Mouse (Mus musculus) brain, embryonic 14.5 days (tissue): Measurements from ENCODE around the gene Zscan18. TPM values are rescaled to one million over a fixed set of nuclear protein-coding genes. Genes with fewer than 3 reads are reported as not detected.
"Not testable (repeated sequence)": the region's sequence is repeated elsewhere in the genome, so short reads cannot be mapped to it uniquely, and the experiment has no call there.

Experiments used
- DNase-seq: peaks from one replicate; pipeline ENCODE4 v3.0.0-alpha.2; 2011; ENCODE audit warnings: low read depth
- CTCF ChIP-seq: fragments of 200-500 bp; IDR thresholded peaks from 2 replicates; pipeline ENCODE4 v1.5.1; 2012; ENCODE audit warnings: inconsistent platforms, mild to moderate bottlenecking, moderate library complexity, borderline replicate concordance; ENCODE audit not compliant: insufficient read depth, insufficient read length; ENCODE audit errors: extremely low read depth
- POLR2A ChIP-seq: fragments of 200-500 bp; IDR thresholded peaks from 2 replicates; pipeline ENCODE4 v1.6.1; 2012; ENCODE audit warnings: mild to moderate bottlenecking, inconsistent platforms, borderline replicate concordance; ENCODE audit not compliant: poor library complexity, insufficient read depth, insufficient read length, severe bottlenecking; ENCODE audit errors: extremely low read depth
- polyA plus RNA-seq: library from polyadenylated mRNA; depleted of rRNA; stranded (reverse); fragments of >200 nt; gene quantifications from 2 replicates; pipeline ENCODE4 v1.2.3, GENCODE M21; 2012; rRNA removed

Zscan18 gene
- 21.8 and 25.6 TPM in 2 replicates for polyA plus RNA-seq

- peak; percentile 96 for DNase-seq
- TF ChIP-seq CTCF = no peak
- TF ChIP-seq POLR2A = peak; percentile 49; the same call in 1 of the 2 replicates
These were observed at the start of gene Zscan18 for GRCm38 (mm10) chr7:12802866-12803726. Gene Zscan18, minus strand, starts transcription at chr7:12803635.

DNA sequence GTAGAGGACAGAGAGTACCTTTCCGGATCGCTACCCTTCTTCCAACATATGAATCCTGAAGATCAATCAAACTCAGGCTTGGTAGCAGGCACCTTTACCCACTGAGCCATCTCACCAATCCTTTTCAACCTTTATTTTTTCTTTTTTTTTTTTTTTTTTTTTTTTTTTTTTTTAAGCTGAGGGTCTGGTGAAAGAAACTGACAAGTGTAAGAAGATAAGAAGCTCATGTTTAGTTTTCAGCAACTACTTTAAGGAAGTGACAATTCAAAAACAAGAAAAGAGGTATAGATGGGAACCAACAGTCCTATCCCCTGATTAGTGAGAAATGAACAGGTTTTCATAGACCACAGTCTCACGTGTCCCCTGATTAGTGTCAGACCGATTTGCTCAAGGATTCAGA, 32.3 kb upstream of the Zscan18 start:
- no peak for DNase-seq
- TF ChIP-seq POLR2A = no peak
- TF ChIP-seq CTCF = no peak

GRCm38 (mm10) chr7:12835193-12835671, 31.8 kb upstream of the Zscan18 start:
- DNase-seq = peak; percentile 43
- TF ChIP-seq POLR2A = no peak
- TF ChIP-seq CTCF = no peak

DNA sequence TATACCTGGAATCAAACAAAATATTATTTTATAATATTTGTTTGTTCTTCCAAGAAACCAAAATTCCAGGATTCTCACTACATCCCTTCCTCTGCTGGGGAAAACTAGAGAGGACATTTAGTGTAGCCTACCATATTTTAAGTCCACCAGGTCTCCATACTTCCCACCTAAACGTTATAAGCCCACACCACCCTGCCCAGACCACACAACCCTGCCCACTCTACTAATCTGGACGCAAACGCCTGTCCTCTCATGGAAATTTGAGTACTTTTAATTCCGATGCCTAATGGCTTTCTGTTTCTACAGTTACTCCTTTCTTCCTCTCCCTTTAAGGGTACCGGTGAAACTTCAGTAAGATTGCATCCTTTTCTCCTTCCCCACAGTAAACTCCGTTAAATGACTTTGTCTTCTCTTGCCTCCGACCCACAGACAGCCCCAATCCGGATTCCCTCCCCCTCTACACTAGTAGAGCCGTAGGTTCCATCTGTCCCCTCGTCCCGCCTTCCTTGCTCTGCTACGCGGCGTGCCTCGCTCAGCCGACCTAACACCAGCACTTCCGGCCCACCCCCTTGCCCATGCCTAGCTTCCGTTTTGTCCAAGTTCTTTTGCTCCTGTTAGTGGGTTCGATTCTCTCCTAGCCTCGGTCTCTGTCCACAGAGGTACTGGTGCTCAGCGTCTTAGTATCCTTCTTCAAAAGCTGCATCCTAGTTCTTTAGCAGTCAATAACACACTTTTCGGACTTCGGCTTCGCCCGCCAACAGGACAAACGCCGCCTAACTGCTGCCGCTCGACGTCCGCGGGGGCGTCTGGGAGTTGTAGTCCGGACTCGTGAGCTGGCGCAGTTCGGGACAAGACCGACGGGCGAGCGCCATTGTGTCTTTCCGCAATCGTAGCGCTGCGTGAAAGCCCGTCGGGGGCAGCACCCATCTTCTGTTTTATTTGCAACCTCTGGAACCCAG, 31.0 kb upstream of the Zscan18 start, which contains the start of gene Zfp110:
TSS of gene Zfp110 (plus strand) at position 600 of the 959 bp plus-strand sequence.
- DNase-seq = peak; percentile 96
- TF ChIP-seq POLR2A (peak; percentile 64; the same call in 1 of the 2 replicates), CTCF (no peak)

DNA sequence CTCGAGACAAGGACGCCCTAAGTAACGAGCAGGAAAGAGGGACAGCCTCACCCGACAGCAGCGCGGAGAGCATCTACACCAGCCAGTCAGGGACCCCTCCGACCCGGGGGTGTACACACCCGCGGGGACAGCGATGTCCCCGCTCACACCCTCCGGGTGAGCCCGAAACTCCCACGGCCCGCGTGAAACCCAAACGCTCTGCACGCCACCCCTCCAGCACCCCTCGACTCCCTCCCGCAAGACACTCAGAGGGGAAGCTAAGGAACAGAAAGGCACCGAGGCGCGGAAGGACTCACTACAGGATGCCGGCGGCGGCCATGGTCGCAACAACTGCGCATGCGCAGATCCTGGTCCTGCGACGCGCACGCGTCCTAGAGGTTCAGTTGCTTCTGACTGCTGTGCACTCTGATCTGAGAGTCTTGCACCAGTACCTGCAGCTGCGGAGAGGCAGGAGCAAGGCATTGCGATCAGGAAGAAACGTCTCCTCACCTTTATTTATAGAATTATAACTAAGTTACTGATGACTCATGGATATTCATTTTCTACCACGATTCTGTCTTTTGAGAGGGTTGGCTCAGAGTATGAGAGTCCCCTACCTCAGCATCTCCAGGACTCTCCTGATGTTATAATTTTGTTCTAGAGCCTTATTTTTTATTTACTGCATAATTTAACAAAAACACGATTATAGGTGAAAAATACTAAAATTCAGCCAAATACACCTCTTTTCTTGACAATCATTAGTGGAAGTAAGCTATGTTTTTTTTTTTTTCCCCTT, 15.3 kb upstream of the Zscan18 start, which contains the start of gene Zfp329:
TSS of gene Zfp329 (minus strand) at position 338 of the 775 bp plus-strand sequence.
- peak; percentile 97 for DNase-seq
- TF ChIP-seq CTCF (no peak), POLR2A (peak; percentile 86; the same call in 1 of the 2 replicates)

GRCm38 (mm10) chr7:12815566-12815965, 12.1 kb upstream of the Zscan18 start:
- no peak for DNase-seq
- TF ChIP-seq POLR2A (no peak), CTCF (no peak)

DNA sequence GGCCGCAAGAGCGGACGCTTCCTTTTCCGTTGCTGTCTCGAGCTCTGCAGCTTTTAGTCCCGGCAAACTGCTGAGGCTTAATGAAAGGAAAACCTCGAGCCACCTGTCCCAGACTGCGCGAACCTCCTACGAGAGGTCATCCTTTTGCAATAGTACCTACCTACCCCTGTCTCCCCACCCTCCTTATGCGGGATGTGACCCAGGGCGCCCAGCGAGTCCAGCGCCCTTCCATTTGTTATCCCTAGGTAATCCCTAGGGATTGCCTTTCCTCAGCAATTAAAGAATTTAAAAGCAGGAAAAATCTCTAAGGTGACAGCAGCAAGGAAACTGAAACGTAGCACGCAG, 264 bp upstream of the Zscan18 start:
- TF ChIP-seq POLR2A = no peak
- TF ChIP-seq CTCF = no peak
- DNase-seq = no peak

DNA sequence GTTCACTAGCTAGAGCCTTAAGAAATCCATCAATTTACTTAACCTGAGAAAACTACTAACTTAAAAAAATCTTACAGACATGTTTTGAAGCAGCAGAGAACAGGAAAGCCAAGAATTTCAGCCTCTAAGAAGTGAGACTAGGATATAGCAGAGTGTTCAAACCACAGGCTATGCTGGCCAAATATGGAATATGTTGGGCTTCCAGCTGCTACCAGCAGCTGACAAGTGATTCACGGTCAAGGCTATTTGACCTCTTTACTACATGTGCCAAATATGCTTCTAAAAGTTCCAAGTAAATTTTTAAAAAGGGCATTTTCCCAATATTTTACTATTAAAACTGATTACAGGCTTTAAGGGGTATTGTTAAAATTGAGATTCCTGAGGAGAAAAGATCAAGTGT, 3.9 kb downstream of the Zscan18 start:
- no peak for DNase-seq
- TF ChIP-seq CTCF (no peak), POLR2A (no peak)

- TF ChIP-seq POLR2A (no peak), CTCF (no peak)
- no peak for DNase-seq
These were observed 5.5 kb downstream of the Zscan18 start for GRCm38 (mm10) chr7:12797971-12798370.

DNA sequence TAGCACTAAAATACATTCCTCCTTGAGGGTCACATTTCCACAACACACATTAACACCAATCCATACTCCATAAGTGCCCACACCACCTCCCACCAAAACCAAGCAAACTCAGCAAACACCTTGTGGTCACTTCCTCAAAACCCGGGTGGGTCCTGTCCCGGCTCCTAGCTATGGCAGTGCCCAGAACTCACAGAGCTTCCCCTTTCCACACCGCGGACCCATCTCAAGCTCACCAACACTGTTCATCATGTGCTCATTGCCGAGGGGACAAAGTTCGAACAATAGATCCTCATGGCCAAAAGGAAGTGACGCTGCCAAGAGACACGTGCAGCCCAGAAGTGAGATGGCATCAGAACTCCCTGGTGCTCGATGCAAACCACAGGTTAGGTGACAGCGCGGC, 10.8 kb downstream of the Zscan18 start:
- not testable (repeated sequence) for DNase-seq

GRCm38 (mm10) chr7:12788025-12788424, 15.4 kb downstream of the Zscan18 start:
- TF ChIP-seq POLR2A (no peak), CTCF (no peak)
- peak; percentile 34 for DNase-seq

DNA sequence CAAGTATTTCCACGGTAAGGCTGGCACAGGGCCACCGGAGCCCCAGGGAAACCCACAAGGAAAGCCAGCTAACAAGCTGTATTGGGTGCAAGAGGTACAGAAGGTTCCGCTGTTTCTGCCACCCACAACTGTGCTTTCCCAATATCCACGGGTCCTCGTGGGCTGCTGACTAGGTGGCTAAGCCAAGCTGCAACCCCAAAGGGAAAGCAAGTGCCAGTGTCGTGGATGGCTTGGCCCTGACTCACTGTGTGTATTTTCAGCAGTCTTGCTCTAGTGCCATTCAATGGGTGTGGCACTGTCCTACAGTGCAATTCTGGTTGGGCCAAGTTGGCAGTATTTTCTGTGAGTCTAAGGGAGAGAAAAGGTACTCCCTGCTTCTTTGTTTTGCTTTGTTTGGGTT, 16.1 kb downstream of the Zscan18 start:
- TF ChIP-seq POLR2A (no peak), CTCF (no peak)
- DNase-seq = no peak
